Mouse (Mus musculus) urinary bladder, postnatal 14 days (tissue): Measurements from ENCODE around the gene Tulp4.

Experiments used
- DNase-seq: peaks from one replicate; pipeline ENCODE4 v3.0.0; 2021; ENCODE audit warnings: low spot score

Gene Tulp4

GRCm38 (mm10) chr17:6106361-6107014 is at the start of gene Tulp4:
Gene Tulp4, plus strand, starts transcription at chr17:6106437.
- peak; percentile 82 for DNase-seq

DNA sequence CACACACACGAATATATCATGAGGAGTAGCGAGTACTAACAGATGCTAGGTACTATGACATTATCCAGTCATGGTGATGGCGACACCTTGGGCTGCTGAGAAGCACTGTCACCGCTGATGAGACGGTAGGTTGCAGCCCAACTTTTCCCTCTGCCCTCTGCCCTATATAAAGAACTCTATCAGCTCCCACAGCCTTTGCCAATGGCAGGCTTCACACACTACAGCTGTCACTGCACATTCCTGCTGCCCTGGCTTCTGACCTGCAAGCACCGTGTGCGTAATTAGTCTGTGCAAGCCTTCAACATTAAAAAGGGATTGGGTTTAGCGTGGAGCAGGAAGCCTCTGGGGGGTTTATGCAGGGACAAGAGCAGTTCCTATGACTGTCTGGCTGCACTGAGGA is 43.4 kb upstream of the Tulp4 start:
- DNase-seq, result no peak

DNA sequence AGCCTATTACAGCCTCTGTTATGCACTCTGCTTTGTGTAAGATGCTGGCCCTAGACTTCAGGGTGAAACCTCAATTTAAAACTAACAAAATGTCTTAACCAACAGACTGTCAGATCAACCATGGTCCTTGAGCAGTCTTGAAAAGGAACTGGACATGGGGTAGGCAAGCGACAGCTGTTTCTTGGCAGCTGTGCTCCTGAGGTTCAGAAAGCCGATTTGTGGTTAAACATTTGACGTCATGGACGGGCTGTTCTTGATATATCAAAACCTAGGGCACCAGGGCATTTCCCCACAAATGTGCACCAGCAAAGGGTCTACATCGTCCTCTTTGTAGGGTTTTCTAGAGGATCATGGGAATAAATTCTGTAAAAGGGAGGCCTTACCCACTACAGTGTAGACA is 42.7 kb upstream of the Tulp4 start:
- DNase-seq, result no peak

DNA sequence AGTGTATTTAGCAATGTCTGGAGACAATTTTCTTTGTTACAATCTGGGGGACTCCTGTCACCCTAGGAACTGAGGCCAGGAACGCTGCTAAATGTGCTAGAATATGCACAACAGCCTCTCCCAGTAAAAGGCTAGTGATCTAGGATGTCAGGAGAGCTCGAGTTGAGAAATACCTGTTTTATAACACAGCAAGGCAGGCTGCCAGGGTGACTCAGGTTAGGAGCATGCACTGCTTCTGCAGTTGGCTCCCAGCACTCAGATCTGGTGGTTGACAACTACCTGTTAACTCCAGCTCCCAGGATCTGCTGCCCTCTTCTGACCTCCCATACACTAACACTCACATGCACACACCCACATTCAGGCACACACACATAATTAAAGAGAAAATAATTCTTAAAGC is 40.2 kb upstream of the Tulp4 start:
- DNase-seq, result no peak

- no peak for DNase-seq
Observed at GRCm38 (mm10) chr17:6067613-6068012, 38.6 kb upstream of the Tulp4 start.

DNA sequence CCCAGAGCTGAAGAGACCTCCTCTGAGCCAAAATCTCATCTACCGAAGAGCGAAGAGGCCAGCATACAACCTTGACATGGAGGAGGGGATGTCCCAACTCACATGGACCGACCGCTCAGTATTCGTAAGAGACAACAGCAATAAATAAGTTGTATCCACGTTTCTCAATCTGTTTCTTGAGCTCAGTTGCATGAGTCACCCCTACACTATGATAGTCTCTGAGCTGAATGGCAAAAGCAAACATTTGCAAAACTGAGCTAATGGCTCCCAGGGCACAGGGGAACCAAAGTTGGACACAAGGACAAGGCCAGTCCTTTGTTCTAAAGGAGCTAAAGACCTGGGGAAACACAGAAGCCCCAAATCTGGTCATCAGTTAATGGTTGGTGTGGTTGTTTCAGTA is 36.4 kb upstream of the Tulp4 start:
- no peak for DNase-seq

- DNase-seq, result no peak
Observed at GRCm38 (mm10) chr17:6073405-6073804, 32.8 kb upstream of the Tulp4 start.

DNA sequence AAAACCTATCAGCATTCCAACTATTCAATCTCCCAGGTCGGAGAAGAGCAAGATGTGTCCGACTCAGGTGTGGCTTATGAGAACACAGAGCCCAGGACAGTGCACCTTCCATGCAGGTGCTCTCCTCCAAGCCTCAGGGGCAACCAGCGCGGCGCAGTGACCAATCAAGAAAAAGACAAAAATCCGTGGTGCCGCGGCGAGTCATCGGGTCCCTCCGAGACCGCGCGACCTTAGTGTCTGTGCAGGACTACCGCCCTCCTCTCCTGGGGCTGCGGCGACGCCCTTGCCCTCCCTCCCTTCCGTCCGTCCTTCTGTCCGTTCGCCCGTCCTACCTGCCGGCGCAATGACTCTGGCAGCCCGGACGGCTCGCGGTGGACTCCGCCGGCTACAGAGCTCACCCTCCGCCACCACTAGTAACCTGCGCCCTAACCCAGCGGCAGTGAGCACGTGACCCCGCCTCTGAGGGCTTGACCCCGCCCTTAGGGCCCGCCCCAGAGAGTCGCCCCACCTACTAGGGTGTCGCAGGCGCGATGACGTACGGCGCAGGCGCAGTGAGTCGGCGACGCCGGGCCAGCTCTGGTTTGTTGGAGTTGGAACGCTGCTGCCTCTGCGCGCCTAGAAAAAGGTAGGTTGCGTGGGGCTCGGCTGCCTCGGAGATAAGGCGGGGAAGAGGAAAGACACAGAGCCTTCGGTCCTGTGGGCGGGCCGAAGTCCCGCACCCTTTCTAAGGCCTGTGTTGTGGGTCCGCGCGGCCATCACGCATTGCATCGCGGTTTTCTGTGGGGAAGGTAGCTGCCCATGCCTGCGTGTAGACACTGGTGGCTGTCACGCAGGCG is 26.7 kb upstream of the Tulp4 start, which contains the start of the genes Serac1 and Gtf2h5:
Serac1 (minus strand) TSS at position 455 of the 836 bp plus-strand sequence.
Gtf2h5 (plus strand) TSS at position 500 of the 836 bp plus-strand sequence.
- DNase-seq, result peak; percentile 99

- no peak for DNase-seq
Observed at GRCm38 (mm10) chr17:6083323-6083890, 22.8 kb upstream of the Tulp4 start.

- no peak for DNase-seq
Observed at GRCm38 (mm10) chr17:6091604-6092003, 14.6 kb upstream of the Tulp4 start.

DNA sequence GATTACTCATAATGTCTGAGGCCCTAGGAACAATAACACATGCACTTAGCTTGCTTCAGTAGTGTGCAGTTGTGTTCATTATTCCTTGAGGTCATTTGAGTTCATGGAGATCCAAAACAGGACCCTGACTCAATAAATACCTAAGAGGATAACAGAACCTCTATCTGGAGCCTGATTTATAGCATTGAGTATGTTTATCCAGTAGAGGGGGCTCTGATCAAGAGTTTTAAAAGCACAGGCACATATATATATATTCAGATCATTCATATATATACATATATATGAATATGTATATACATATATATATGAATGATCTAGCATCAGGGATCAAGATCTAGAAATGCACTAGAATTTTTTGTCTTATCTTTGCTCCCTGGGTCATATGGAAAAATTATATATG is 10.7 kb upstream of the Tulp4 start:
- no peak for DNase-seq

DNA sequence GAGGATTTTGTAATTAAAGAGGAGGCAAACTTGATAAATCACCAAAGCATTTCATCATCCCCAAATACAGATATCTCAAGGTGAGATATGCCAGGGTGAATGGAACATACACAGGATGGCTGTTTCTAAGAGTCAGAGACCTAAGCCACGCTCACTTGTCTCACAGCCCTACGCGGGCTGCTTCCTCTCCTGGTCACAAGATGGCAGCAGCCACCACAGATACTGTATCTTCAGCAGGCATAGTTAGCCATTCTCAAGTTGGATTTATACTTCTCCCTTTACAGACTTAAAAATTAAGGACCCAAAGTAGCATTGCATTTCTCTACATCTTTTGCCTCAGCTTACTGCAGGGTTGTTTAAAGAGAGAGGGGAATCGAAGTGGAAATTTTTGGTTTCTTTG is 8.4 kb upstream of the Tulp4 start:
- peak; percentile 46 for DNase-seq

DNA sequence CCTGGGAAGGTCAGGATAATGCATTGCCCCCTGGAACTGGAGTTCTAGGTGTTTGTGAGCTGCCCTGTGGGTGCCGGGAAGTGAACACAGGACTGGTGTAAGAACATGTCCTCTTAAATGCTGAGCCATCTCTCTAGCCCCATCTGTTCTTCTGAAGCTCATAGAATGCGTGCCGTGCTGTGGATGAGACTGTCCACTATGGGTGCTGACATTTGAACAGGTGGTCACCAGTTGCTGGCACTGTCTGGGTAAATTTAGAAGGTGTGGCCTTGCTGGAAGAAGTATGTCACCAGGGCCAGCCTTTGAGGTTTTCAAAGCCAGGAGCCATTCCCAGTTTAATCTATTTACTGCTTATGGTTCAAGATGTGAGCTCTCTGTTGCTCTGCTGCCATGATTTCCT is 4.0 kb upstream of the Tulp4 start:
- DNase-seq, result no peak

DNA sequence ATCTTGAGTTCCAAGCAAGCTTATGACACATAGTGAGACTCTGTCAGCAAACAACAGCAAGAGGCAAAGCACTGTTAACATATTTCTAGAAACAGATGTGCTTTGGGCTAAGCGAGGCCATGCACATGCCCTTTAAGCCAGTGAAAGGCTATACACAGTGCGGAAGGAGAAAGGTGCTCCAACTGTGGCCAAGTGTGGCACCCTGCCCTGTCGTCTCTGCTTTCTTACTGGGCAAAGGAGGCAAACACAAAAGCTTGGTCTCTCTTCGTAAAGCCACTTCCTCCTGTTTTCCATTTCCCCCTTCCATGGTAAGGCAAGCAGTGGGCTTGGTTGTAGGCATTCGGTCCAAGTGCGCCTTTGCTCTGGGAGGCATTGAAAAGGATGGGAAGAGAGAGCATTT is 2.7 kb upstream of the Tulp4 start:
- DNase-seq, result no peak

DNA sequence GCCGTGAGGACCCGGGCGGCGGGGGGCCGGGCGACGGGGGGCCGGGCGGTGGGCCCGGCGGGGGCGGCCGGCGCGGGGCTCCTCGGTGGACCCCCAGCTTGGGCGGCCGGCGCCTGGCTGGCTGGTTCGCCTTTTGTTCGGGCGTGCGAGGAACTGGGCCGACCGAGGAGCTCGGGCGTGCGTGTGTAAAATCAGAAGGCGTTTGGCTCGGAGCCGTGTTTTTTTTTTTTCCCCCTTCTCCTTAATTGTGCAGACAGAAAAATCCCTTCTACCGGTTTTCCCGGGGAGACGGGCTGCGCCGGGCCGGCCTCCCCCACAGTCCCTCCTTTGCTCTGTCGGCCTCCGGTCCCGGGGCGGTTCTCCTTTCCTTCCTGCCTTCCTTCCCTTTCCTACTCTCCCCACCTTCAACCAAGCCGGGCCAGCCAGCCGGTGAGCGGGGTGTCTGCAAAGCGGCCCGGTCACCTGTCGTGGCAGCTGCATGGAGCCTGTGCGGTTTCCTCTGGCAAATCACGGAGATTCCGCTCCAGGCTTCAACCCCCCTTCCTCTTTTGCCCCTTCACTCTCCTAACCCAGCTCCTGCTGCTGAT is 871 bp downstream of the Tulp4 start:
- peak; percentile 52 for DNase-seq

- no peak for DNase-seq
Observed at GRCm38 (mm10) chr17:6108175-6108574, 1.9 kb downstream of the Tulp4 start.

DNA sequence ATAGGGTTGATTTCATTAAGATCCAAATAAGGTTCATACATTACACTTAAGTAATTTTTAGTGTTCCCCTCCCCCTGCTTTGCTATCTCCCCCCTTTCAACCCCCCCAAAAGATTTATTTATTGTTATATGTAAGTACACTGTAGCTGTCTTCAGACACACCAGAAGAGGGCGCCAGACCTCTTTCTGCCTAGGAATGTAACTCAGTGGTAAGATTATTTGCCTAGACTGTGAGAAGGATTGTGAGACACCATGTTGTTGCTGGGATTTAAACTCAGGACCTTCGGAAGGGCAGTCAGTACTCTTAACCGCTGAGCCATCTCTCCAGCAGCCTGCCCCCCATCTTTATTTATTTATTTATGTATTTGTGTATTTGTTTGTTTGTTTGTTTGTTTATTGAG is 4.7 kb downstream of the Tulp4 start:
- DNase-seq, result no peak

- no peak for DNase-seq
Observed at GRCm38 (mm10) chr17:6113653-6114052, 7.4 kb downstream of the Tulp4 start.

- DNase-seq, result no peak
Observed at GRCm38 (mm10) chr17:6115085-6115484, 8.8 kb downstream of the Tulp4 start.

GRCm38 (mm10) chr17:6117148-6117725 is 11.0 kb downstream of the Tulp4 start:
- no peak for DNase-seq

GRCm38 (mm10) chr17:6117917-6118316 is 11.7 kb downstream of the Tulp4 start:
- DNase-seq, result no peak

- DNase-seq, result no peak
Observed at GRCm38 (mm10) chr17:6118861-6119260, 12.6 kb downstream of the Tulp4 start.
